Mouse (Mus musculus): ENCODE results near the gene Fabp3. TPM values are rescaled to one million over a fixed set of nuclear protein-coding genes. Genes with fewer than 3 reads are reported as not detected.

Gene Fabp3
- polyA plus RNA-seq, 1 experiment from 2014 or later: 18.8 TPM

- Histone ChIP-seq H3K4me3 (ENCODE audit: inconsistent target) (no peak overlapping the region), H3K27ac (no peak overlapping the region), H3K36me3 (ENCODE audit: inconsistent target) (no peaks in the 10 kb centered on the region), H3K79me2 (ENCODE audit: inconsistent target) (no peaks in the 10 kb centered on the region)
- 19% methylated on average over 6 of the region's 7 CpGs for WGBS (ENCODE audit: missing documents)
Measured at GRCm38 (mm10) chr4:130276573-130277176, 31.7 kb upstream of the Fabp3 start.

DNA sequence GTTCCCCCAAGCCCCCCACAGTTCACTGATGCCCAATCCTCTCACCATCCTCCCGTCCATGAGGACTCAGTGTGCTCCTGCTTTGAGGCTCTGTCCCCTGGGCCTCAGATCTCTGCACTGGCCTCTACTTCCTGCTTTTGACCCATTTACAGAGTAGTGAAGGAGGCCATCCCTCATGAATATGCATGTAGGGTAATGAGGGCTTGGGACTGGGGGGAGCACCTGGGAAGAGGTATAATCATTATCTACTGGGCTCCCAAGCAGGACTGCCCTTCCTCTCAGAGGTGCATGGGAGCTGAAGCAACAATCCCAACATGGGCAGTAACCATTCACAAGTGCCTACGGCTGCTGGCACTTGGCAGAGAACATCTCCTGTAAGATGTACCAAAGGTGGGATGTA is 29.3 kb upstream of the Fabp3 start, which contains the start of gene Serinc2:
Serinc2 (minus strand) TSS at position 101 of the 400 bp plus-strand sequence.
- Histone ChIP-seq H3K79me2 (ENCODE audit: inconsistent target) (no peaks in the 10 kb centered on the region), H3K27ac (no peak within 1 kb of the TSS), H3K4me3 (ENCODE audit: inconsistent target) (no peak within 1 kb of the TSS), H3K36me3 (ENCODE audit: inconsistent target) (no peaks in the 10 kb centered on the region)
- WGBS (ENCODE audit: missing documents): 84% methylated on average over 2 of the region's 2 CpGs

GRCm38 (mm10) chr4:130282856-130283255 is 25.5 kb upstream of the Fabp3 start:
- Histone ChIP-seq H3K27ac (no peak overlapping the region), H3K79me2 (ENCODE audit: inconsistent target) (no peaks in the 10 kb centered on the region), H3K4me3 (ENCODE audit: inconsistent target) (no peak overlapping the region), H3K36me3 (ENCODE audit: inconsistent target) (no peaks in the 10 kb centered on the region)
- WGBS (ENCODE audit: missing documents): 81% methylated on average over 5 of the region's 5 CpGs

- no peak overlapping the region for H3K4me3 ChIP-seq (ENCODE audit: inconsistent target)
- no peaks in the 10 kb centered on the region for H3K36me3 ChIP-seq (ENCODE audit: inconsistent target)
- WGBS (ENCODE audit: missing documents): 0% methylated on average over 9 of the region's 9 CpGs
- no peak overlapping the region for H3K27ac ChIP-seq
- no peaks in the 10 kb centered on the region for H3K79me2 ChIP-seq (ENCODE audit: inconsistent target)
Measured at GRCm38 (mm10) chr4:130283826-130284225, 24.6 kb upstream of the Fabp3 start.

DNA sequence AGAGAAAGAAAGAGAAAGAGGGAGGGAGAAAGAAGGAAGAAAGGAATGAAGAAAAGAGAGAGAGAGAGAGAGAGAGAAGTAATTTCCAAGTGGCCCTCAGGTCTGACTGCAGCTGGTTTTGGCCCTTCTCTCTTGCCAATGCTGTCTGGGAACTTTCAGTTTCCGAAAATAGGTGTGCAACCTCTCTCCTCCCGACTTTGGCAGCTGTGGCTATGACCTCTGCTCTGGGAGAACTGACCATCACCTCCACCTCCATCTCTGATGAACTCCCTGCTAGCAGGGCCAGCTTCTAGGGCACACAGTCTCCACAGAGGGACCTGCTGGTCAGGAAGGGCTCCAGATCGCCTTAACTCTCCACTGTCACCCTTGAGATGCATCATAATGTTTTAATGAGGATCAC is 21.9 kb upstream of the Fabp3 start:
- Histone ChIP-seq H3K4me3 (ENCODE audit: inconsistent target) (no peak overlapping the region), H3K36me3 (ENCODE audit: inconsistent target) (no peaks in the 10 kb centered on the region), H3K79me2 (ENCODE audit: inconsistent target) (no peaks in the 10 kb centered on the region), H3K27ac (no peak overlapping the region)
- WGBS (ENCODE audit: missing documents): 55% methylated on average over 3 of the region's 3 CpGs

DNA sequence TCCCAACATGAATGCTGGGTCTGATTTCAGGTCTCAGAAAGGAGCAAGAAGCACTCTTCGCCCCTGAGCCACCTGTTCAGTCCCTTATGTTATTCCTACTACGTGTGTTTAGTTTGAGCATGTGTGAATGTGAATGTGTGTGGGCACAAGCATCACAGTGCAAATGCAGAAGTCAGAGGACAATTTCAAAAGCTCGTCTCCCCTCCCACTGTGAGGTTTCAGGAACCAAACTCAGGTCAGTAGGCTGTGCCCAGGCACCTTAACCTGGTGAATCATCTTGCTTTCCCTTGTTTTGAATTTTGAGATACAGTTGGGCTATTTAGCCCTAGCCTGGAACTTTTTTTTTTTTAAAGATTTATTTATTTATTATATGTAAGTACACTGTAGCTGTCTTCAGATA is 18.6 kb upstream of the Fabp3 start:
- Histone ChIP-seq H3K4me3 (ENCODE audit: inconsistent target) (no peak overlapping the region), H3K27ac (no peak overlapping the region), H3K36me3 (ENCODE audit: inconsistent target) (no peaks in the 10 kb centered on the region), H3K79me2 (ENCODE audit: inconsistent target) (no peaks in the 10 kb centered on the region)
- WGBS (ENCODE audit: missing documents): 58% methylated on average over 3 of the region's 3 CpGs

DNA sequence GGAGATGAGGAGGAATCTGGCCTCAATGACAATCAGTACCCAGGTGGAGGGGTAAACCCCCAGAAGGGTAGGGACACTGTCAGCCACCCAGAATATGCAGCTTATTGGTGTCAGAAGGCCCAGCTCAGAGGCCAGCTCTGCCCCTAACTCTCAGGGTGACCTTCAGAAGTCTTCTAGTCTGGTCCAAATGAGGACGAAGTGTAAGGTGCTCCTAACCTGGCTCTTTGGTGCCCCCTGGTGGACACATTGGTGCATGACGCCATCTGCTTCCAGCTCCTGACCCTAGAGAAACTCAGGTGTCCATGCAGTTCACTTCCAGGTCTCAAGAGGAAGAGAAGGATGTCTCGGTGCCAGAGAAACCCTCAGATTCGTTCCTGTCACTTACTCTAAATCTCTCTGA is 16.1 kb upstream of the Fabp3 start:
- no peaks in the 10 kb centered on the region for H3K36me3 ChIP-seq (ENCODE audit: inconsistent target)
- no peaks in the 10 kb centered on the region for H3K79me2 ChIP-seq (ENCODE audit: inconsistent target)
- no peak overlapping the region for H3K4me3 ChIP-seq (ENCODE audit: inconsistent target)
- 5% methylated on average over 4 of the region's 4 CpGs for WGBS (ENCODE audit: missing documents)
- H3K27ac ChIP-seq: no peak overlapping the region

DNA sequence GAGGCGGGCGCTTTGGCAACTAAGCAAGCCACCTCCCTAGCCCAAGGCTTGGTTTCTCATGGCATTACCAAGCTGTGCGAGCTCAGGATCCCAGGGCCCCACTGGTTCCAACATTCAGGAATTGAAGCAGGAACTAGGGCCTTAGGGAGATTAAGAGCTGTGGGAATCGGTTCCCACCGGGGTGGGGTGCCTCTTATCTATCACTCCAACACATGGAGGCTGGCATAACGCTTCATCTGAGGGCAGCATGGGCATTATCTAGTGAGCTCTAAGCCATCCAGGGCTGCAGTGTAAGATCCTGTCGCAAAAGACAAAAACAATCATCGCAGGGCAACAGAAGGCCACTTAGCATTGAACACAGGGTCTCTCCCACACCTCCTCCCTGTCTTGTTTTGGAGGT is 13.9 kb upstream of the Fabp3 start:
- H3K4me3 ChIP-seq (ENCODE audit: inconsistent target): no peak overlapping the region
- 90% methylated on average over 8 of the region's 8 CpGs for WGBS (ENCODE audit: missing documents)
- no peak overlapping the region for H3K27ac ChIP-seq
- no peaks in the 10 kb centered on the region for H3K79me2 ChIP-seq (ENCODE audit: inconsistent target)
- no peaks in the 10 kb centered on the region for H3K36me3 ChIP-seq (ENCODE audit: inconsistent target)

- 51% methylated on average over 21 of the region's 23 CpGs for WGBS (ENCODE audit: missing documents)
- no peaks in the 10 kb centered on the region for H3K79me2 ChIP-seq (ENCODE audit: inconsistent target)
- no peak overlapping the region for H3K27ac ChIP-seq
- H3K36me3 ChIP-seq (ENCODE audit: inconsistent target): no peaks in the 10 kb centered on the region
- H3K4me3 ChIP-seq (ENCODE audit: inconsistent target): no peak overlapping the region
Measured at GRCm38 (mm10) chr4:130295047-130295745, 13.2 kb upstream of the Fabp3 start.

DNA sequence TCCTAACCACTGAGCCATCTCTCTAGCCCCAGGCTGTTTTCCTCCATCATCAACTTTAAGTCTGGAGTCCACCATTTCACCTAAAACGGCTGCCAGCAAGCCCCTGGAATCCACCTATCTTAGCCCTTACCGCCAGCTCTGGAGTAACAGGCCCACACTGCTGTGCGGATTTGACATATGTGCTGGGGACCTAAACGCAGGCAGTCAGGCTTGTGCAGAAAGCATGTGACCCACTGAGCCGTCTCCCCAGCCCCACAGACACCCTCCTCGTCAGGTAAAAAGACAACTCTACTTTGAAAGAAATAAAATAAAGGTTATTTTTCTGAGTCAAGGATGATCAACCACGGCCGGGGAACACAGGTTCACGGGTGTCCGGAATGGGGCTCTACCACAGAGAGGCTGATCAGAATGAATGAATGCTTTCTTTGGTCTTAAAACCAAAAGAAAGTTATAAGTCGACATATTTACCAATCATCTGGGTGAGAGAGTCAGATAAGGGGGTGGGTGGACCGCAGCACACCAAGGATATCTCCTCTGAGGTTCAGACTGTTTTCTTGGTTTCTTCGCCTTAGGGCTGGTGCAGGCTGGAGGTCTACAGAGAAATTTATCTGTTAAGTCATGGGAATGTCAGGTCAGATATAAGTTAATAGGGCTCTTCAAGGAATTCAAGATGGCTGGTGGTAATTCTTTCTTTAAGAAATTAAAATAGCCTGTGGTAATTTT is 12.0 kb upstream of the Fabp3 start:
- Histone ChIP-seq H3K36me3 (ENCODE audit: inconsistent target) (no peaks in the 10 kb centered on the region), H3K79me2 (ENCODE audit: inconsistent target) (no peaks in the 10 kb centered on the region), H3K4me3 (ENCODE audit: inconsistent target) (no peak overlapping the region), H3K27ac (no peak overlapping the region)
- 91% methylated on average over 13 of the region's 13 CpGs for WGBS (ENCODE audit: missing documents)

- Histone ChIP-seq H3K79me2 (ENCODE audit: inconsistent target) (no peaks in the 10 kb centered on the region), H3K36me3 (ENCODE audit: inconsistent target) (no peaks in the 10 kb centered on the region), H3K4me3 (ENCODE audit: inconsistent target) (no peak overlapping the region), H3K27ac (no peak overlapping the region)
- 32% methylated on average over 13 of the region's 13 CpGs for WGBS (ENCODE audit: missing documents)
Measured at GRCm38 (mm10) chr4:130297123-130297529, 11.3 kb upstream of the Fabp3 start.

GRCm38 (mm10) chr4:130298877-130299628 is 9.3 kb upstream of the Fabp3 start:
- Histone ChIP-seq H3K36me3 (ENCODE audit: inconsistent target) (no peaks in the 10 kb centered on the region), H3K79me2 (ENCODE audit: inconsistent target) (no peaks in the 10 kb centered on the region), H3K27ac (no peak overlapping the region), H3K4me3 (ENCODE audit: inconsistent target) (no peak overlapping the region)
- WGBS (ENCODE audit: missing documents): 88% methylated on average over 11 of the region's 11 CpGs

DNA sequence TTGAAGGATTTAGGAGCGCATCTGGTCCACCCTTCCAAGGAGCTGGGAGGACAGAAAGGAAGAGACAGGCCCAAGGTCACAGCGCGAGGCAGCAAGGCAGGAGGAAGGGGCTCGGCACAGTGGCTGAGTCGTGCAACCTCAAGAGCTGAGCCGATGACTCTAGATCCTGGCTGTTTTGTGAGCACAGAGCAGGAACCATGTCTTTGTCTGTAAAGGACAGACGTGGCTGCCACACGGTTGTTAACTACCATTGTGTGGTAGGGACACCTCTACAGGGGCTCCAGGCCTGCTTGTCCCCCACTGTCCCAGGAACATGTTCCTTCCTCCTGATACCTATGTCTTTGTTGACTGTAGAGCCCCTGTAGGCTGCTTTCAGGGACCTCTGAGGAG is 8.8 kb upstream of the Fabp3 start:
- WGBS (ENCODE audit: missing documents): 77% methylated on average over 8 of the region's 8 CpGs
- no peak overlapping the region for H3K27ac ChIP-seq

GRCm38 (mm10) chr4:130302285-130302870 is 6.0 kb upstream of the Fabp3 start:
- WGBS (ENCODE audit: missing documents): 77% methylated on average over 12 of the region's 12 CpGs

More for the DNA sequence above, 8.8 kb upstream of the Fabp3 start:
- Histone ChIP-seq H3K79me2 (ENCODE audit: inconsistent target) (no peaks in the 10 kb centered on the region), H3K4me3 (ENCODE audit: inconsistent target) (no peak overlapping the region), H3K36me3 (ENCODE audit: inconsistent target) (no peaks in the 10 kb centered on the region)

More at GRCm38 (mm10) chr4:130302285-130302870, 6.0 kb upstream of the Fabp3 start:
- H3K79me2 ChIP-seq (ENCODE audit: inconsistent target): no peaks in the 10 kb centered on the region
- H3K27ac ChIP-seq: no peak overlapping the region
- no peaks in the 10 kb centered on the region for H3K36me3 ChIP-seq (ENCODE audit: inconsistent target)
- H3K4me3 ChIP-seq (ENCODE audit: inconsistent target): no peak overlapping the region
